9 mouse cellular contexts compared by ENCODE assay signal in genomic region chr6:93648581-93649230, GRCm38 (mm10).
DNase-seq lines count a peak whose midpoint lies in the region; ATAC-seq and TF ChIP-seq lines count a peak whose summit lies in the region.
"Had no signal": no experiment of that assay in that cellular context is flagged by ENCODE, and none has a peak within 500 bp of the region (broad histone marks: within the 10 kb centered on the region; RNA-seq: fewer than 3 reads in every experiment).

No protein-coding gene starts in this region.

- no peak for TF ChIP-seq CTCF in left cerebral cortex, adult 2 months (IDR thresholded peaks at IDR 0.05)
- TF ChIP-seq CTCF in brain, embryonic 14.5 days (IDR thresholded peaks at IDR 0.05; ENCODE audit: borderline replicate concordance, extremely low read depth, insufficient read depth, insufficient read length) = no peak

- H3K36me3 ChIP-seq in forebrain, embryonic 11.5 days (ENCODE audit: control insufficient read depth, insufficient read depth, low read length) = no peaks in the 10 kb centered on the region
- no peaks in the 10 kb centered on the region for H3K36me3 ChIP-seq in intestine, embryonic 16.5 days (ENCODE audit: control insufficient read depth, insufficient read depth, low read length)

- H3K4me2 ChIP-seq in forebrain, embryonic 11.5 days (ENCODE audit: low read depth, low read length, severe bottlenecking) = no peak overlapping the region
- H3K4me2 ChIP-seq in intestine, embryonic 16.5 days (ENCODE audit: low read depth, low read length) = no peak overlapping the region

- H3K9ac ChIP-seq in forebrain, embryonic 11.5 days (ENCODE audit: low read length) = no peak overlapping the region
- H3K9ac ChIP-seq in intestine, embryonic 16.5 days (ENCODE audit: low read depth, low read length) = no peak overlapping the region

- no peaks in the 10 kb centered on the region for H3K27me3 ChIP-seq in forebrain, embryonic 11.5 days (ENCODE audit: control insufficient read depth, insufficient read depth, low read length)
- H3K27me3 ChIP-seq in intestine, embryonic 16.5 days (replicated peaks; ENCODE audit: control insufficient read depth, insufficient read depth, low read length) = no peaks in the 10 kb centered on the region
- H3K27me3 ChIP-seq: Patski had no signal

- no peaks in the 10 kb centered on the region for H3K9me3 ChIP-seq in forebrain, embryonic 11.5 days (ENCODE audit: control insufficient read depth, low read length)
- no peaks in the 10 kb centered on the region for H3K9me3 ChIP-seq in intestine, embryonic 16.5 days (ENCODE audit: control insufficient read depth, low read length)

- peak; percentile 9 for DNase-seq in left cerebral cortex, adult 11 months (ENCODE audit: low spot score)
- DNase-seq in left cerebral cortex, adult 2 months (ENCODE audit: extremely low spot score in 1 of 2, low spot score in 2 of 2) = no peak
- peak; percentile 18 for DNase-seq in brain, embryonic 14.5 days (ENCODE audit: low read depth)
- peak; percentile 62 to 78 for DNase-seq in heart, postnatal 14 days
- peak; percentile 17 to 27 for DNase-seq in lung, postnatal 4 days
- DNase-seq in cerebellum, adult 8-10 months = no peak
- DNase-seq in forebrain, embryonic 11.5 days (ENCODE audit: low spot score) = no peak

- 81% methylated on average over 8 of the region's 8 CpGs for WGBS in forebrain, embryonic 11.5 days
- WGBS in intestine, embryonic 16.5 days = 65% methylated on average over 8 of the region's 8 CpGs

- TF ChIP-seq POLR2A in brain, embryonic 14.5 days (IDR thresholded peaks at IDR 0.05; ENCODE audit: borderline replicate concordance, extremely low read depth, insufficient read depth, insufficient read length, poor library complexity, severe bottlenecking) = no peak

- H3K4me1 ChIP-seq in forebrain, embryonic 11.5 days (replicated peaks; ENCODE audit: control insufficient read depth, insufficient read depth, low read length) = no peaks in the 10 kb centered on the region
- H3K4me1 ChIP-seq in intestine, embryonic 16.5 days (ENCODE audit: control insufficient read depth, insufficient read depth, low read length) = no peaks in the 10 kb centered on the region

- no peak overlapping the region for H3K27ac ChIP-seq in left cerebral cortex, adult 2 months
- H3K27ac ChIP-seq in forebrain, embryonic 11.5 days (ENCODE audit: low read depth, low read length) = no peak overlapping the region
- H3K27ac ChIP-seq in intestine, embryonic 16.5 days (ENCODE audit: low read length) = no peak overlapping the region

- ATAC-seq in forebrain, embryonic 11.5 days (replicated peaks; ENCODE audit: low FRiP score) = no peak
- no peak; the same call in 1 of the 2 replicates for ATAC-seq in intestine, embryonic 16.5 days
- ATAC-seq: Patski had no signal

- intact Hi-C loops in left cerebral cortex, adult 2 months (cut with DNase I) = no loop called here
- intact Hi-C loops in heart, postnatal 14 days (cut with DNase I) = no loop called here

- H3K4me3 ChIP-seq in left cerebral cortex, adult 2 months = no peak overlapping the region
- no peak overlapping the region for H3K4me3 ChIP-seq in forebrain, embryonic 11.5 days (ENCODE audit: low read depth, low read length)
- H3K4me3 ChIP-seq in intestine, embryonic 16.5 days (ENCODE audit: low read length) = no peak overlapping the region

Comparison
In these comparisons a context has a peak if more than half of its experiments do, and no peak if none do; other contexts are left out.
1. DNase-seq: peak in left cerebral cortex, adult 11 months (single experiment), brain, embryonic 14.5 days (single experiment), heart, postnatal 14 days (2 of 2) and lung, postnatal 4 days (2 of 2); none in left cerebral cortex, adult 2 months (0 of 2), cerebellum, adult 8-10 months (single experiment) and forebrain, embryonic 11.5 days (single experiment).